Mouse (Mus musculus) liver, postnatal 0 days (tissue): ENCODE results near the gene Fabp6.

Experiments
- CTCF ChIP-seq: sonication (generic); IDR thresholded peaks from 2 replicates; pipeline ENCODE4 v1.5.1; 2016; ENCODE audit warnings: antibody characterized with exemption, low read depth
- EP300 ChIP-seq: IDR thresholded peaks from 2 replicates; pipeline ENCODE4 v1.6.1; 2016; ENCODE audit warnings: antibody characterized with exemption, low read depth, mild to moderate bottlenecking

DNA sequence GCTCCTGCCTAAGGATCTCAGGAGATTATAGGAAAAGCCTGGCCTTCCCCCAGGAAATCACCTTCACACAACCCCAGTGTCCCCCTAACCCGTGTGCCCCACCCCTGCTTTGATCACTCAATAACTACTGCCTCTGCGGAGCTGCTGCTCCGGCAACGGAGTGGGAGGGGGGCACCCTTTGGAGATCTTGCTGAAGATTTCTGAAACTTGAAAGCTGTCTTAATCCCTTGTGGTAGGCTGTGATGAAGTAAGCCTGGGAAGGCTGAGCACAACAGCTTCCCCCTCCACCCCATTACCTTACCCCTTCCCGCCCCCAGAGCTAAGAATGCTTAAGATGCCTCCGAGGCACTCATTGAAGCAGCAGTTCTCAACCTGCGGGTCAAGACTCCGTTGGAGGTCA is 35.5 kb downstream of the Fabp6 start:
- TF ChIP-seq CTCF, result no peak
- TF ChIP-seq EP300, result no peak
